Comparison of ENCODE assay signal across 22 mouse cellular contexts in genomic region chr14:47197340-47197739, GRCm38 (mm10).
"Had no signal": no experiment of that assay in that cellular context is flagged by ENCODE, and none has a peak within 500 bp of the region (broad histone marks: within the 10 kb centered on the region; RNA-seq: fewer than 3 reads in every experiment).

No protein-coding gene starts in this region.

- ATAC-seq: lung, postnatal 0 days; midbrain, embryonic 15.5 days had no signal

- DNase-seq: kidney, adult 2 months; kidney, postnatal 25 days; liver; liver, postnatal 0 days; lung, embryonic 14.5 days; right cerebral cortex, adult 18-20 months; right cerebral cortex, postnatal 14 days; right cerebral cortex, postnatal 4 days; thymus, adult 2 months; thymus, postnatal 14 days; thymus, postnatal 4 days had no signal

- H3K4me3 ChIP-seq: limb, embryonic 10.5 days; limb, embryonic 13.5 days; midbrain, embryonic 12.5 days; midbrain, embryonic 15.5 days; neural tube, embryonic 12.5 days; neural tube, embryonic 15.5 days had no signal

- H3K9me3 ChIP-seq: limb, embryonic 10.5 days; limb, embryonic 13.5 days; midbrain, embryonic 12.5 days; midbrain, embryonic 15.5 days; neural tube, embryonic 12.5 days; neural tube, embryonic 15.5 days had no signal

- H3K4me2 ChIP-seq: limb, embryonic 13.5 days; lung, embryonic 14.5 days; midbrain, embryonic 12.5 days; midbrain, embryonic 15.5 days; neural tube, embryonic 12.5 days; neural tube, embryonic 15.5 days had no signal

- H3K4me1 ChIP-seq: limb, embryonic 10.5 days; limb, embryonic 13.5 days; midbrain, embryonic 12.5 days; midbrain, embryonic 15.5 days; neural tube, embryonic 12.5 days; neural tube, embryonic 15.5 days had no signal

- H3K9ac ChIP-seq: limb, embryonic 13.5 days; liver, embryonic 14.5 days; liver, postnatal 0 days; lung, embryonic 14.5 days; midbrain, embryonic 12.5 days; midbrain, embryonic 15.5 days; neural tube, embryonic 12.5 days; neural tube, embryonic 15.5 days had no signal

- H3K27ac ChIP-seq: kidney, postnatal 0 days; limb, embryonic 10.5 days; limb, embryonic 13.5 days; liver, embryonic 14.5 days; macrophage; midbrain, embryonic 12.5 days; midbrain, embryonic 15.5 days; neural tube, embryonic 12.5 days; neural tube, embryonic 15.5 days; stomach, postnatal 0 days had no signal

- H3K36me3 ChIP-seq: limb, embryonic 10.5 days; limb, embryonic 13.5 days; midbrain, embryonic 12.5 days; midbrain, embryonic 15.5 days; neural tube, embryonic 12.5 days; neural tube, embryonic 15.5 days had no signal

- H3K27me3 ChIP-seq: limb, embryonic 13.5 days; midbrain, embryonic 15.5 days; neural tube, embryonic 12.5 days; neural tube, embryonic 15.5 days had no signal
